Mouse (Mus musculus) brain, embryonic 14.5 days (tissue): ENCODE data around the gene Mdfic.

Experiments
- CTCF ChIP-seq: fragments of 200-500 bp; IDR thresholded peaks from 2 replicates; pipeline ENCODE4 v1.5.1; 2012; ENCODE audit warnings: inconsistent platforms, mild to moderate bottlenecking, moderate library complexity, borderline replicate concordance; ENCODE audit not compliant: insufficient read depth, insufficient read length; ENCODE audit errors: extremely low read depth
- POLR2A ChIP-seq: fragments of 200-500 bp; IDR thresholded peaks from 2 replicates; pipeline ENCODE4 v1.6.1; 2012; ENCODE audit warnings: mild to moderate bottlenecking, inconsistent platforms, borderline replicate concordance; ENCODE audit not compliant: poor library complexity, insufficient read depth, insufficient read length, severe bottlenecking; ENCODE audit errors: extremely low read depth

- TF ChIP-seq CTCF (no peak), POLR2A (no peak)
Observed at GRCm38 (mm10) chr6:15780127-15780526, 59.7 kb downstream of the Mdfic start.
